Mouse (Mus musculus) embryonic facial prominence, embryonic 13.5 days (tissue): ENCODE measurements around the gene Duoxa1. TPM values are rescaled to one million over a fixed set of nuclear protein-coding genes. Genes with fewer than 3 reads are reported as not detected.

Experiments
- ATAC-seq: fragments of 200-750 bp; cut with Nextera tagmentation; 2 replicates; pipeline ENCODE4 v1.8.0; 2017; ENCODE audit warnings: low read depth; ENCODE audit not compliant: insufficient number of reproducible peaks, insufficient read depth, low FRiP score, low TSS enrichment
- H3K27ac ChIP-seq: fragments of 300-500 bp; sonication (generic); 2 replicates; pipeline ENCODE4 v1.5.1; 2015; ENCODE audit warnings: moderate library complexity, mild to moderate bottlenecking, inconsistent platforms
- H3K27me3 ChIP-seq: fragments of 300-500 bp; sonication (generic); 2 replicates; pipeline ENCODE4 v1.6.1; 2015; ENCODE audit warnings: mild to moderate bottlenecking, inconsistent platforms
- H3K36me3 ChIP-seq: fragments of 300-500 bp; sonication (generic); 2 replicates; pipeline ENCODE4 v1.6.1; 2015; ENCODE audit warnings: mild to moderate bottlenecking, inconsistent platforms
- H3K4me1 ChIP-seq: fragments of 300-500 bp; sonication (generic); 2 replicates; pipeline ENCODE4 v1.6.1; 2015; ENCODE audit warnings: inconsistent platforms
- H3K4me2 ChIP-seq: fragments of 300-500 bp; sonication (generic); 2 replicates; pipeline ENCODE4 v1.6.1; 2015; ENCODE audit warnings: moderate library complexity, mild to moderate bottlenecking, inconsistent platforms
- H3K4me3 ChIP-seq: fragments of 300-500 bp; sonication (generic); 2 replicates; pipeline ENCODE4 v1.5.1; 2015; ENCODE audit warnings: mild to moderate bottlenecking, inconsistent platforms
- H3K9ac ChIP-seq: fragments of 300-500 bp; sonication (generic); 2 replicates; pipeline ENCODE4 v1.6.1; 2015; ENCODE audit warnings: mild to moderate bottlenecking, inconsistent platforms
- H3K9me3 ChIP-seq: fragments of 300-500 bp; sonication (generic); 2 replicates; pipeline ENCODE4 v1.6.1; 2016; ENCODE audit warnings: inconsistent platforms
- WGBS: fragments of 180-500 bp; shearing (Covaris S2); methylation state at CpG from one replicate; pipeline ENCODE4 v1.1.7; 2015; ENCODE audit warnings: mixed read lengths; 5-methylcytosine and 5-hydroxymethylcytosine counted together
- polyA plus RNA-seq: library from polyadenylated mRNA; unstranded; fragments of >200 nt; fragmentation: Nextera tagmentation; extraction: Ambion mirVana; gene quantifications from 2 replicates; pipeline ENCODE4 v1.2.1, GENCODE M21; 2015

Duoxa1 gene
- polyA plus RNA-seq, 1 experiment from 2014 or later: 1.6 TPM

DNA sequence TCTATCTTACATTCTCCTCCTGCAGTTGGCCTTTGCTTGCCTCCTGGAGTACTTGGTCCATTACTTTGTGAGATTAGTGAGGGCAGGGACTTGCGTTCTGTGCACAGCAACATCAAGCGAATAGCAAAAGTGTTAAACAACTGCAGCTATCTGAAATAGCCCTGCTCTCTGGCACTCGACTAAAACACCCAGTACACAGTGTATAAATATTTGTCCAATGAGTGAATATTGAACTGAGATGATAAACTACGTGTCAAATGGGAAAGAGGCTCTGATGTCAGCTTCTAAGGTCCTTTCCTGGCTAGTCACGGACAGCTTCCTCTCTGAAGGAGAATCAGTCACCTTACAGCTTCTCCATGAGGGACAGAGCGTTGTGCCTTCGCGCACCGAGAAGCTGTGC, 29.4 kb downstream of the Duoxa1 start:
- Histone ChIP-seq H3K4me1 (no peaks in the 10 kb centered on the region), H3K36me3 (no peaks in the 10 kb centered on the region), H3K4me3 (no peak overlapping the region), H3K27ac (no peak overlapping the region), H3K9ac (no peak overlapping the region), H3K4me2 (no peak overlapping the region), H3K9me3 (no peaks in the 10 kb centered on the region), H3K27me3 (no peaks in the 10 kb centered on the region)
- 85% methylated on average over 9 of the region's 9 CpGs for WGBS
- no peak for ATAC-seq

DNA sequence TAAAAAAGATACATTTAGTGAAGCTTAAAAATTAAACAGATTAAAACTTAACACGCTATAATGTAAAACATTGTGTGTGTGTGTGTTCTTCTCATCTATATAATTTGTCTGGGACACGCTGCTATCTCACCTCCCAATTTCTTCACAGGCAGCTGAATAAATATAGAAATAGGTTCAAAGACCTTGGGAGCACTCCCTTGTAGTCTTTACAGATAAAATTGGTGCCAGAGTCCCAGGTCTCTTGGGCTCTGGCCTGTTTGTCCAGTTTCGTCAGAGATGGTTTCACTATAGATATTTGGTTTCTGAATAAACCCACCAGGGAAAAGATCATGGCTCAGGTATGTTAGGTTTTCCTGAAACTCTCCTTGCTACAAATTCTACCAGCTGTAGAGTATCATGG, 34.8 kb downstream of the Duoxa1 start:
- 79% methylated on average over 3 of the region's 3 CpGs for WGBS

DNA sequence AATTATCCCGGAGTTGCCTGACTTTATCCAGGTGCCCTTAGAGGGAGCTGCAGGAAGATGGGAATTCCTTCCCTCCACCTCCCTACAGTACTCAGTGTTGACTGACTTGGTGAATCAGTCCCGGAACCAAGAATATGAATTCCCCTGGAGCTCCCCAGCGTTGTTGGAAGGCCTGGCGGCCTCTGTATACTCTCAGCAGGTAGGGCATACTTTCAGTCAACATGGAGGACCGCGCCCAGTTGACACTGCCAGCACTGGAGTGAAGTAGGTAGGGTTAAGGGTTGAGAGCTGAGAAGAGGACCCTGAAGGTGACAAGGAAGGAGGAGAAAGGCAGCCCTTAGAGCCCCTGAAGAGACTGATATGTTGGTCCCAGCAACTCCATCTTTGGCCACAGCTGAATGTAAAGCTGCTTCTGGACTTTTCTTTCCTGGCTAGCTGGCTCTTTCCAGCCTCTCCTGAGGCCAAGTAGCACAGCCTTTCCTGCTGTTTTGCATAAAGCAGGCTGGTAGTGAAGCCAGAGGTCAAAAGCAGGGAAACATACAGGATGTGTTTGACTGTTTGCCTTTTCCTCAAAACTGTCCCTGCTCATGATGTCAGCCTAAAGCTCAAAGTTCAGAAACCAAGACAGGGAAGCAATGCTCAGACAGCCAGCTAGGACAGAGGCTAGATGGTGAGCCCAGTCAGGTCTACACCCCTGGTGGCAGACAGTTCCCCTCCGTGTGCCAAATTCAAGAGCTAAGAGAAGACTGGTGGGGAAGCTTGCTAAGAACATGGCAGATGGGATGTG, 46.9 kb downstream of the Duoxa1 start:
- WGBS: 92% methylated on average over 7 of the region's 7 CpGs
- no peak overlapping the region for H3K4me2 ChIP-seq

More for the DNA sequence above, 34.8 kb downstream of the Duoxa1 start:
- Histone ChIP-seq H3K4me3 (no peak overlapping the region), H3K27ac (no peak overlapping the region), H3K36me3 (no peaks in the 10 kb centered on the region), H3K4me1 (no peaks in the 10 kb centered on the region), H3K9ac (no peak overlapping the region), H3K4me2 (no peak overlapping the region), H3K27me3 (no peaks in the 10 kb centered on the region), H3K9me3 (no peaks in the 10 kb centered on the region)
- no peak for ATAC-seq

DNA sequence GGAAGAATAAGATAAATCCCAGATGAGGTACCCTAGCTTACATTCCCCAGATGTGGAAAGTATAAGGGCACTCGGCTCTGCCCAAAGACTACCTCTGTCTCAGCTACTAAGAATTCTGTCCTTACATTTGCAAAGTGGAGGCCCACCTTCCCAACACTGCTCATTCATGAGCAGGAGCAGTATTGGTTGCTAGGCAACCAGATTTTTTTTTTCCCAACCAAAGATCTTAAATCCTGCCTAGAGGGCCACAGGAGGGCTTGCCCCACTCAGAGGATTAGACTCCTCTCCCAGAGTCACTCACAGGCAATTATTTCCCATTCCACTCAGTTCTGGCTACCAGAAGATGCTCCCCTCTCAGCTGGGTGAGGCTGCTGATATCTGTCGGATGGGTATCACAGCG, 48.8 kb downstream of the Duoxa1 start:
- H3K27ac ChIP-seq: no peak overlapping the region
- H3K4me3 ChIP-seq: no peak overlapping the region
- ATAC-seq: no peak
- peaks cover 8% of the 10 kb centered on the region for H3K4me1 ChIP-seq
- no peak overlapping the region for H3K9ac ChIP-seq
- H3K4me2 ChIP-seq: no peak overlapping the region
- no peaks in the 10 kb centered on the region for H3K27me3 ChIP-seq
- no peaks in the 10 kb centered on the region for H3K9me3 ChIP-seq
- 60% methylated on average over 3 of the region's 3 CpGs for WGBS
- H3K36me3 ChIP-seq: no peaks in the 10 kb centered on the region

More for the DNA sequence above, 46.9 kb downstream of the Duoxa1 start:
- Histone ChIP-seq H3K9ac (no peak overlapping the region), H3K4me3 (no peak overlapping the region), H3K27ac (no peak overlapping the region), H3K4me1 (peaks cover 8% of the 10 kb centered on the region), H3K27me3 (no peaks in the 10 kb centered on the region), H3K9me3 (no peaks in the 10 kb centered on the region), H3K36me3 (no peaks in the 10 kb centered on the region)
- no peak for ATAC-seq

DNA sequence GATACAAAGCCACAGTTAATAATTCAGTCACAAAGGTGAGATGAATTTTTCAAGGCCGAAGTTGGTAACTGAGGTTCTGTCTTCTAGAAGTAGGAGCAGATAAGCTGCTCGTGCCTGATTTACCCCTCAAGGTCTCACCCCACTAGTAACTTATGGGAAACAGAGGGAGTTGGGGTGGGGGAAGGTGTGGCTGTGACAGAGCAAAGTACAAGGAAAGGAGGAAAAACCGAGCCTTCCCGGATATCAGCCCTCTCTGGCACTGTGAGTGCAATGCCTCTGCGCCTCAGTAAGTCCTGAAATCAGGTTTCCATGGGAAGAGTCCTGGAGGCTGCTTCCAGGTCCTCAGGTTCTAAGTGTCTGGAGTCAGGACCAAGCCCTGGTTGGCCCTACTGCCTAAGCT, 52.8 kb downstream of the Duoxa1 start:
- no peaks in the 10 kb centered on the region for H3K27me3 ChIP-seq

DNA sequence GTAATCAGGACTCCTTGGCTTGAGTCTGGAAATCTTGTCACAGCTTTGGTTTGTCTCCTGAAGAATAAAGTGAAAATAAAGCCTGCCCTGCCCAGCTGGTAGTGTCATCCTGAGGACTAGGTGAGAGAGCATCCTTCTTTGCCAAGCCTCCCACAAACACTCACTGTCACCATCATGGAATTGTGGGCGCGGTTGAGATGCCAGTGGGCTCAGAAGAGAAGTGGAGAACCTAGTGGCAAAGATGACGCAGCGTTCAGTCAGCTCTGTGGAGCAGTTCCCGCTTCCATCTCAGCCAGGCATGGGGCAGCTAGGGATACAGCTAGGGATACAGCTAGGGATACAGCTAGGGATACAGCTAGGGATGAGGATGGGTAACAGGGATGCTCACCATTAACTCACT, 57.5 kb downstream of the Duoxa1 start:
- Histone ChIP-seq H3K36me3 (no peaks in the 10 kb centered on the region), H3K27me3 (no peaks in the 10 kb centered on the region), H3K4me2 (no peak overlapping the region), H3K4me1 (peaks cover 9% of the 10 kb centered on the region; the same call in 1 of the 2 replicates), H3K9me3 (no peaks in the 10 kb centered on the region), H3K27ac (no peak overlapping the region), H3K9ac (no peak overlapping the region), H3K4me3 (no peak overlapping the region)
- 90% methylated on average over 5 of the region's 5 CpGs for WGBS
- no peak for ATAC-seq

More for the DNA sequence above, 52.8 kb downstream of the Duoxa1 start:
- peaks cover 12% of the 10 kb centered on the region for H3K4me1 ChIP-seq
- H3K4me3 ChIP-seq: no peak overlapping the region
- ATAC-seq: no peak
- H3K36me3 ChIP-seq: no peaks in the 10 kb centered on the region
- H3K4me2 ChIP-seq: no peak overlapping the region
- no peak overlapping the region for H3K9ac ChIP-seq
- H3K9me3 ChIP-seq: no peaks in the 10 kb centered on the region
- no peak overlapping the region for H3K27ac ChIP-seq
- WGBS: 91% methylated on average over 5 of the region's 5 CpGs

Other genes with a start within 250 kb of the Duoxa1 start
- 9.1 and 10.1 TPM in 2 replicates for gene Spg11, start 195.3 kb downstream of the Duoxa1 start, polyA plus RNA-seq
- gene B2m, start 166.0 kb downstream of the Duoxa1 start, polyA plus RNA-seq: 239 and 303 TPM in 2 replicates
- gene Trim69, start 153.0 kb downstream of the Duoxa1 start, polyA plus RNA-seq: not detected in 2 replicates
- gene Patl2, start 127.5 kb downstream of the Duoxa1 start, polyA plus RNA-seq: not detected in 2 replicates
- gene Terb2, start 127.5 kb downstream of the Duoxa1 start, polyA plus RNA-seq: not detected in 2 replicates
- 23.0 and 25.0 TPM in 2 replicates for gene Sord, start 79.0 kb downstream of the Duoxa1 start, polyA plus RNA-seq
- 0.14 TPM in 1 of 2 replicates, not detected in the other for gene Duox2, start 15.3 kb downstream of the Duoxa1 start, polyA plus RNA-seq
- not detected in 2 replicates for gene Duoxa2, start 14.8 kb downstream of the Duoxa1 start, polyA plus RNA-seq
- 0.31 and 0.32 TPM in 2 replicates for gene Duox1, start 1.9 kb upstream of the Duoxa1 start, polyA plus RNA-seq
- 4.3 and 6.6 TPM in 2 replicates for gene Shf, start 55.4 kb upstream of the Duoxa1 start, polyA plus RNA-seq
- gene Slc28a2, start 112.7 kb upstream of the Duoxa1 start, polyA plus RNA-seq: 0.40 TPM in 1 of 2 replicates, not detected in the other
- not detected in 2 replicates for gene Gm14085, start 171.2 kb upstream of the Duoxa1 start, polyA plus RNA-seq